Mouse (Mus musculus): ENCODE results near the gene Kdelr2.
A peak's percentile ranks its signal among the peaks of the same experiment; 100 is the strongest.

Kdelr2 gene

DNA sequence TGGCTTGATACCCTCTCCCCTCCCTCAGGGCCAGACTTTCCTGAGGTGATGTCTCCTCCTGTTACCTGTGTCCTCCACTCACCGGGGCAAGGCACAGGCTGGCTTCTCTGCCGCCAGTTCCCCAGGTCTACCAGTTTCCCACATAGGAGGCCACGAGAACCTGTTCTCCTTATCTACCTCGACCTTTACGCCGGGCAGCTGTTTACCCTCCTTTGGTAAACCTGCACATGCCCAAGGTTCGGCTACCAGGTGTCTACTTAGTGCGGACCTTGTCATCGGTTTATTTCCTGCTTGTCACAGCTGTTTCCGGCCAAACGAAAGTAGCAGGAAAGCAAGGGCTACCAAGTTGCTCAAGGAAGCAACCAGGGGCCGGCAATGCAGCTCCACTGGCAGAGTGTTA, 3.1 kb upstream of the Kdelr2 start:
- DNase-seq (ENCODE audit: low read depth, low spot score): no peak

DNA sequence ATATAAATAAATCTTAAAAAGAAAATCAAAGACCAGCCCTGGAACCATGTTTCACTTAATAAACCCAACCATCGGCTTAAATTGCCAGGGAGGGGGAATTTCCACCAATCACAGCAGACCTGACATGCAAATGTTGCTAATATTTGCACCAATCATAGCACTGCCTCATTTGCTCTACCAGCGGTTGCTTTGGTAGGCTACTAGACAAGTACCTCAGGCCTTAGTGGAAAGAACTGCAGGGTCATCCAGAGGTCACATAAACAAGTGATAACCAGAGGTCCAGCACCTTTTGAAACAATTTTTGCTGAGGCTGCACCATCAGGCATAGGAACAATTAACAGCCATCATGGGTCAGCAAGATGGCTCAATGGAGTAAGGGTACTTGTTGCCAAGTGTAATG, 2.1 kb upstream of the Kdelr2 start:
- DNase-seq (ENCODE audit: low read depth, low spot score): no peak

DNA sequence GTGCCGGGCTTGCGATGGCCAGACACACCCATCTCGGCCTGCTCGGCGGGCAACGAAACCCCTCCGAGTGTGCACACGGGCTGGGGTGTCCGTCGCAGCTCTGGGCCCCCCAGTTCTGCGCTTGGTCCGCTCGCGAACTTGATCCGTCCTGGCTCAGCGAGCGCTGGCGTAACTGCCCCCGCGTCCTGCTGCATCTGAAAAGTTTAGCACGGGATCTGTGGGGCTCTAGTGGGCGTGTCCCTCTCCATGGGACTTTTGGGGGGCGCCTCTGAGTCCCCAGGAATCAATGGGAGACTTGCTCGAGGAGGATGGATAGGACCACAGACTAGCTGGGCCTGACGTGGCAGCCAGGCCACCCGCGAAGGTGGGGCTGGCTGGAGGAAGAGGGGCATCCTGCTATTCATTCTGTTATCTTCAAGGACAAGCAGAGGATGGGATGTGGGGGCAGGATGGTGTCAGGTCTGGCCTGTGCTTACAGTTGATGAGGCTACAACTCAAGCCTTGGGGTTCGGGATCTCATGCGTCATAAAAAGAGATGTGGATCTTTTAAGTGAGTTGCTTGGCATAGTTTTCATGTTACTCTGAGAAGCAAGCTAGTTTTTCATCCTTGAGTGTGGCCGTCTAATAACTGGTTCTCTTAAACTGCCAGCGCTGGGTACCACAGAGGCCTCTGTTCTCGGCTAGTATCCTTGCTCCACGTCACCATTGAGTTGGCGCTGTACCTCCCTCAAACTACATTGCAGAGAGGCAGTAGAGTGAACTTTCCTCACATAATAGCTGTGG, 701 bp downstream of the Kdelr2 start:
- DNase-seq (ENCODE audit: low read depth, low spot score): no peak

- no peak for DNase-seq (ENCODE audit: low read depth, low spot score)
These were observed 1.6 kb downstream of the Kdelr2 start for GRCm38 (mm10) chr5:143405200-143405599.

- no peak for DNase-seq (ENCODE audit: low read depth, low spot score)
These were observed 2.9 kb downstream of the Kdelr2 start for GRCm38 (mm10) chr5:143406548-143406947.

DNA sequence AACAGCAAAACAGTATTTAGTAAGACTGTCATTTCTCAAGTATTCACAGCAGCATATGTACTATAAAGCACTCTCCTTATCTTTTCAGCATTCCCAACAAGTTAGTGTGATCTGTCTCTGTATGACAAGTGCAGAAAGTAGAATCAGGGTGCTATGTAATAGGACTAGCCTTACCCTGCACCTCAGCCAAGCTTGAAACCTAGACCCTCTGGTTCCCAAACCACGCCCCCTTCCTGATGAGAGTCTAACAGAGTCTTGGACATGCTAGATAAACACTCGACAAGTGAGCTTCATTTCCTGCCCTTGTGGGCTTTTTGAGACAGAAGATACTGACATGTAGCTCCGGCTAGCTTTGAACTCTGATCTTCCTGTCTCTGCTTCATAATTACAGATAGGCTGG, 5.6 kb downstream of the Kdelr2 start:
- DNase-seq (ENCODE audit: low read depth, low spot score): no peak

DNA sequence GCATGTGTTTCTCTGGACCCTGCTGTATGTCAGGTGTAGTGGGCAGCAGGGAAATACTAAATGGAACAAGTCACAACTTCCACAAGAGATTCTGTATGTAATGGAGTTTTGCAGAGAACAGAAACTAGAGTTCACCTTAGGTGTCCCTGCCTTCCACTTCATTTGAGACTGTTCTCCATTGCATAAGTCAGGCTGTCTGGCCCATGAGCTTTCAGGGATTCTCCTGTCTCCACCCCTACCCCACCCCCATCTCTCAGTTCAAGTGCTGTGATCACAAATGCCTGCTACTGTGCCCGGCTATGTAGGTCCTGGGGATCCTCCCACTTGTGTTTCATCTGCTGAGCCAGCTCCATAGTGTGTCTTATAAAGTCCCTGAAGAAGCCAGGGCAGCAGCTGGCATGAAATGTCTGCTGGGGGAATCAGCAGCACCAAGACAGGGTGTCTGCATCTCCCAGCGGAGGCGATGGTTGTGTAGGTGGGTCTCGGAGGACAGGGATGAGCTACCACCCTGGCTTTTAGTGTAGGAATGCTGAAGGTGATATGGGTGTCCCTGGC, 7.3 kb downstream of the Kdelr2 start:
- DNase-seq (ENCODE audit: low read depth, low spot score): no peak

DNA sequence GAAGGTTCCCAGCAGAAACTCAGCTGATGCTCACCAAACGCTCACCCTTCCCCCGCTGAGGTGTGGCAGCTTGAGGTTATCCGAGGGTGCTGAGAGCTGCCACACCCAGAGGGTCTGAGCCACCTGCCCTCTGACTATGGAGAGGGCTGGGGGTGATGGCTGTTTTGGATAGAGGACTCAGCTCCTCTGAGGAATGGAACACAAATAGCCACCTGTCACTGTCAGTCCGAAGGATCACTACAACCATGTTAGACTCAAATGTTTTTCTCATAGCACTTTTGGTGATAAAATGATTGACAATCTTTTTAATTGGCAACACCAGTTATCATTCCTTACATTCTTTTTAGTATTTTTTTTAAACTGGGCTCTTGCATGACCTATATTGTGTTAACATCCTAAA, 17.8 kb downstream of the Kdelr2 start:
- DNase-seq (ENCODE audit: low read depth, low spot score): no peak

DNA sequence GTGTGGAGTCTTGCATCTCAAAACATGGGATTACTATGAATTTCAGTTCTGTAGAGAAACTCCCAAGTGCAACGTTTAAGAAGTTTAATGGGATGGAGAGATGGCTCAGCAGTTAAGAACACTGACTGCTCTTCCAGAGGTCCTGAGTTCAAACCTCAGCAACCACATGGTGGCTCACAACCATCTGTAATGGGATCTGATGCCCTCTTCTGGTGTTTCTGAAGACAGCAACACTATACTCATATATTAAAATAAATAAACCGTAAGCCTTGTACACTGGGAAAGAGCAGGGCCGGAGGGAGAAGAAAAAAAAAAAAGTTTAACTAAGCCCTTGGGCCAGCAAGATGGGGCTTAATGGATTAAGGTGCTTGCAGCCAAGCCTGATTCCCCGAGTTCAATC, 19.4 kb downstream of the Kdelr2 start:
- no peak for DNase-seq (ENCODE audit: low read depth, low spot score)

- DNase-seq (ENCODE audit: low read depth, low spot score): peak; percentile 68
These were observed 20.4 kb downstream of the Kdelr2 start for GRCm38 (mm10) chr5:143423899-143424519.

GRCm38 (mm10) chr5:143434421-143434820, 30.8 kb downstream of the Kdelr2 start:
- DNase-seq (ENCODE audit: low read depth, low spot score): peak; percentile 90

DNA sequence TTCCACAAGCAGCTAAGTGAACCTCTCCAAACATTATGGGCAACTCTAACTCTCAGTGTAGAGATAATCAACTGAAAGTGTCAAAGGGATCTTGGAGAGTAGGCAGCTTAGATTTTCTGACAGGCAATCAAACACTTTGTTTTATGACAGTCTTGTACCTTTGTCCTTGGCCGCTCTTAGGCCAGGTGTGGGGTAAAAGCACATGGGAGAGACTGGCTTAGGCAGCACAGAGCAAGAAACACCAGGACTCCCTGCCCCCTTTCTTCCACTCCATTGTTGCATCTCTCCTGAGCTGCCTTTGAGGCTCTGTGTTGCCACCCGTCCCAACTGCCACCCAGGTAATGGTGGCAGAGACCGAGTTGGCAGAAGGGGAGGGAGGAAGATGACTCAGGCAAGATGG, 37.7 kb downstream of the Kdelr2 start:
- DNase-seq (ENCODE audit: low read depth, low spot score): no peak

- no peak for DNase-seq (ENCODE audit: low read depth, low spot score)
These were observed 38.1 kb downstream of the Kdelr2 start for GRCm38 (mm10) chr5:143441753-143442152.

DNA sequence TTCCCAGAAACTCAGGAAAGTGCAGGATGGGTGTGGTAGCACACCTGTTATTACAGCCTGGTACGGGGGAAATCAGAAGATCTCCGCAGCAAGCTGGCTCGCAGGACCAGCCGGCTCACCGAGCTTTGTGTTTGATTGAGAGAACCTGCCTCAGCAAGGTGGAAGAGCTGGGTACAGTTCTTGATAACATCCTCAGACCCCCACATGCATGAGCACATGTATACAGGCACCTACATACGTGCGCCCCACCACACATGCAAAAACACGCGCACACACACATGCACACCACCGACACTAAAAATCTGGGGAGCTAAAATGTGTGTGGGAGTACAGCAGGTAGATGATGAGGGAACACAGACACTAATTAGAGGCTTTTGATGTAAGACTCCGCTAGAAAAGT, 60.0 kb downstream of the Kdelr2 start:
- no peak for DNase-seq (ENCODE audit: low read depth, low spot score)

- peak; percentile 89 for DNase-seq (ENCODE audit: low read depth, low spot score)
These were observed 60.6 kb downstream of the Kdelr2 start, which contains the start of gene Daglb for GRCm38 (mm10) chr5:143464100-143464756. TSS of gene Daglb (plus strand) at chr5:143464584.

DNA sequence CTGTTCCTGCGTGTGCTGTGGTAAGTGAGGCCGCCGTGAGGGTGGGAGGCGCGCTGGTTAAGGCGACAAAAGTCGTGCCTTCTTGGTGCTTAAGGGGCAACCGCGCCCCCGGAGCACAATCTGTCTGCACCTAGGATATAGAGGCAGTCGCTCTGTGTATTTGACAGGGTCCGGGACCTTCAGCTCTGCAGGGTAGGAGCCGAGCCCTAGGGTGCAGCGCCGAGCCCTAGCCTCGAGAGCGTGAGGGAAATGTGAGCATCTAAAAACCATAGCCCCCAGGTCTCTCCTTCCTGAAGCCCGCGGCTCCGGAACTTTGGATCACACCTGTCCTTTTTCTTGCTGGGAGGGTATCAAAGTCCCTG, 61.1 kb downstream of the Kdelr2 start:
- no peak for DNase-seq (ENCODE audit: low read depth, low spot score)

GRCm38 (mm10) chr5:143465156-143466085, 61.8 kb downstream of the Kdelr2 start:
- no peak for DNase-seq (ENCODE audit: low read depth, low spot score)

DNA sequence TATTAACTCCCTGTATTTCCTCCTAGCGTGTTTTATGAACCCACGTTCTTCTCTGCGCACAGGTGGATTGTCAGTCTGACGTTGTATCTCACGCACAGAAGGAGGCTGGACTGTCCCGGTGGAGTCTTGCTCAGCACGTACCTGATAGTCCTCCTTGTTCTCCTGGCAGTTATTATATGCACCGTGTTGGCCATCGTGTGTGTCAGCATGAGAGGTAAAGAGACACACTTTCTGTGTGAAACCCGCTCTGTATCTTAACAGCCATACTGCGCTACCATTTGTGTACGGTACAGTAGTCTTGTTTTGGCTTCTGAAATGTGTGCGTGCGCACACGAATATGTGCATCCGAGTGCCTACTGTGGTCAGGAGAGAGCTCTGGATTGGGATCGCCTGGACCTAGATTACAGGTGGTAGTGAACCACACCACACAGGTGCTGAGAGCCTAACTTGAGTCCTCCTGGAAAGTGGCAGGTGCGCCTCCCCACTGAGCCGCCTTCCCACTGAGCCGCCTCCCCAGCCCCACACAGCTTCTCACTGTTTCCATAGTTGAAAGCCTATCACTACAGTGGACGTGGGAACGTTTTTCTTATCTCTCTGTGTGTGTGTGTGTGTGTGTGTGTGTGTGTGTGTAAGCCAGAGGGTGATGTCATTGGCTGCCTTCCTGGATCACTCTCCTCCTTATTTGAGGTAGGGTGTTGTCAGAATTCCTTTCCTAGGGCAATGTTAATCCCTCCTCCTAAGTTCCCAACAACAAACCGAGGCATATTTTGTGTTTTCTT, 63.4 kb downstream of the Kdelr2 start:
- DNase-seq (ENCODE audit: low read depth, low spot score): no peak

- DNase-seq (ENCODE audit: low read depth, low spot score): no peak
These were observed 64.3 kb downstream of the Kdelr2 start for GRCm38 (mm10) chr5:143467931-143468330.

GRCm38 (mm10) chr5:143469628-143470027, 66.0 kb downstream of the Kdelr2 start:
- no peak for DNase-seq (ENCODE audit: low read depth, low spot score)

Data from forelimb bud, embryonic 11.5 days (tissue).